Mouse (Mus musculus): ENCODE results near the gene Kremen2.
A peak's percentile ranks its signal among the peaks of the same experiment; 100 is the strongest.
"Not testable (repeated sequence)": the region's sequence is repeated elsewhere in the genome, so short reads cannot be mapped to it uniquely, and the experiment has no call there.

The Kremen2 gene

DNA sequence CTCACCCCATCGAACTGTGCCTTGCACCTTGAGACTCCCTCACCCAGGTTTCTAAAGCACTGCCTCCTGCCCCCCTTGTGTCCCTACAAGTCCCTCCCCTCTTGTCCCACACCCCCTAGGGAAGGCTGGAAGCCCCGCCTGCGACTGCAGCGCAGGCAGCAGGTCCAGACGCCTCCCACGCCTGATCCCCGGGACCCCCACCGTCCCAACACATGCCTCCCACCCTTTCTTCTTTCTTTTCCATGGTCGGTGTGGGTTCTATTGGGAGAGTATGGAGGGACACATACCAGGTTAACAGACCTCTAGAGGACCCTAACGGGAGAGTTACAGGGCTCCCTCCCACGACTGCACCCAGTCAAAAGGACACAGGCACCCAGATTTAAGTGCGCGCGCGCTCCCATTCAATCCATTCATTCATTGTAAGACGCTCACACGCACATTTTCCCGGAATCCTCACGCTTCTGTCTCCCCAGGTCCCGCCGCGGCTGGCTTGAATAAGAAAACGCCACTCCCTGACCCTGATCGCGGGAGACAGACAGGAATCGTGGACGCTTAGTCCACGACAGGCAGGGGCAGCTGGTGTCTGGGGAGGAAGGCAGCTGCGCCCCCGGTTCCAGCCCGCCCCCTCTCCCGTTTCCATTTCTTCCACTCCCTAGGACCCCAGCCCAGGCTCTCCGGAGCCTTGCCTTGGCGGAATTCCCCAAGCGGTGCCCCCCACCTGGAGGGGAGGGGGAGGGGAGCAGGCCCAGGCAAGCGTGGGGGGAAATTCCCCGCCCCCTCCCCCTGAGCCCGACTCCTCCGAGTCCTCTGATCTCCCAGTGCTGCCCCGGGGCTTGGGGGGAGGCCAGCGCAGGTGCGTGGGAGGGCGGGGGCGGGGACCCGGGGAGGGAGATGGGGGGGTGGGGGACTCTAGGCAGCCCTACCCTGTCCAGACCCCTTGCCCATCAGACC, at the start of gene Kremen2:
TSS of gene Kremen2 (minus strand) at position 533 of the 951 bp plus-strand sequence.
- peak; percentile 55 for DNase-seq (ENCODE audit: low read depth, low spot score)

GRCm38 (mm10) chr17:23795323-23795722, 49.7 kb upstream of the Kremen2 start:
- no peak for DNase-seq (ENCODE audit: low read depth, low spot score)

DNA sequence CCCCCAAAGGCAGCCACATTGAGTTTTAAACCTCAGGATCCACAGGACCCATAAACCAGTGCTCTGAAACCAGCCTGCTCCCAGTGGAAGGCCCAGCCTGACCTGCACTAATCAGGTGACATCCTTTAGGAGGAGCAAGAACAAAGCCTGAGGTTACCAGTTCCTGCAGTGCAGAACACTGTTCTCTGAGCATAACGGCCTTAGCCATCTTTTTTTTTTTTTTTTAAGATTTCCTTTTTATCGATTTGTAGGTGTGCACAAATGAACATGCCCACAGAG, 45.4 kb upstream of the Kremen2 start:
- DNase-seq (ENCODE audit: low read depth, low spot score): peak; percentile 46

GRCm38 (mm10) chr17:23790269-23791078, 44.8 kb upstream of the Kremen2 start, which contains the start of gene Srrm2:
Srrm2 (plus strand) TSS chr17:23790532.
- peak; percentile 64 for DNase-seq (ENCODE audit: low read depth, low spot score)

DNA sequence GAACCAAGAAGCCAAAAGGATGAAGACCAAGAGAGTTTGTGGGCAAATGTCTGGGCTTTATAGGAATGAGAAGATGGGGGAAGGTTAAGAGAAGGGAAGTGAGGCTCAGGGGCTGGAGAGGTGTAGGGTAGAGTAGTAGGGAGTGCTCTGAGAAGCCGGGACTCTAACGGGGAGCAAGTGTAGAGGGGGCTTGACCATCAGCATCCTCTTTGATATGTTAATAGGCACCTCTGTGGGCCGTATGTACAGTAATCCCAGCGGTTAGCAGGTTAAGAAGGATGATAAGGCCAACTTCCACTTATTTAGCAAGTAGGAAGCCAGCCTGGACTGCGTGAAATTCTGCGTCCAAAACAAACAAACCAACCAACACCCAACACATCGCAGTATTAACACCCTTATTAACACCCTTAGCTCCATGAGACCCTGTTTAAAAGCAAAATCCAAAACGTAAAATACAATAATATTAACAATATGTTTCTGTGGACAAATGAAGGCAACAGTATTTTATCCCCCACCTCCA, 44.2 kb upstream of the Kremen2 start:
- no peak for DNase-seq (ENCODE audit: low read depth, low spot score)

GRCm38 (mm10) chr17:23788973-23789372, 43.3 kb upstream of the Kremen2 start:
- DNase-seq (ENCODE audit: low read depth, low spot score): no peak

- DNase-seq (ENCODE audit: low read depth, low spot score): no peak
These were observed 40.9 kb upstream of the Kremen2 start for GRCm38 (mm10) chr17:23786510-23786931.

DNA sequence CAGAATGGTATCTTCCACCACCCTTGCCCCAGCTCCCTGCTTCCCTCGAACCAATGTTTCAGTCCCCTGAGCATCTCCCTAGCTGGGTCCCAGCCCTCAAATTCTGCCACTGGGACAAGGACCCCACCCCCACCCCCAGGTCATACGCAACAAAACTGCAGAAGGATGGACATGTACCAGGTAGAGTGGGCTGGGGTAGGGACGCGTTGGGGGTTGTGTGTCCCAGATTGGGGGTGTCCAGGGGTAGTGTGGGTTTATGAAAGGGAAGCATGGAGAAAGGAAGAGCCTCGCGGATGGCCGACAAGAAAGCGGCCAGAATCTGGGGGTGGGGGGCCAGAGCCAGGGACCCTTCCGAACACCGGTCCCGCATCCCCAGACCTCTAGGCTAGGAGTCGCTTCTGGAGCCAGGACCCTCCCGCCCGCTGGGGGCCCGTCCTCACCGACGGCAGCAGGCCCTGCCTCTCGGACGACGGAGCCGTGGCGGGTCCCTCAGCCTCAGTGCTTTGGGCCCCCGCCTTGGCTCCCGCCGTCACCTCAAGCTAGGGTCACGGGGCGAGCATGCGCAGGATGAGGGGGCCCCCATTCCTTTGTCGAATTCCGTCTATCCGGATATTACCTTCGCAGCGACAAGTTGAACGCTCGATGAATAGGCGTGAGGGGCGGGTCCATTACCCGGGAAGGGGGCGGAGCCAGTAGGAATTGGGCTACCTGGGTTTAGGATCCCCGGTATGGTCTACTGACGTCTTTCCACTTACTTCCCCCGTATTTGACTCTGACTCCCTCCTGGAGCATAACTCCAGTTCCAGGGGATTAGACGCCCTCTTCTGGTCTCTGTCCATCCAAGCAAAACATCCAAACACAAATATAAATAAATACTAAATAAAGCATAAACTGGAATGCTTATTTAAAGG, 40.2 kb upstream of the Kremen2 start, which contains the start of gene Flywch2:
TSS of gene Flywch2 (minus strand) at position 521 of the 911 bp plus-strand sequence.
- peak; percentile 86 for DNase-seq (ENCODE audit: low read depth, low spot score)

GRCm38 (mm10) chr17:23783352-23783751, 37.7 kb upstream of the Kremen2 start:
- DNase-seq (ENCODE audit: low read depth, low spot score): no peak

- DNase-seq (ENCODE audit: low read depth, low spot score): no peak
These were observed 32.8 kb upstream of the Kremen2 start for GRCm38 (mm10) chr17:23778447-23778846.

- no peak for DNase-seq (ENCODE audit: low read depth, low spot score)
These were observed 31.5 kb upstream of the Kremen2 start for GRCm38 (mm10) chr17:23777141-23777540.

- DNase-seq (ENCODE audit: low read depth, low spot score): no peak
These were observed 30.6 kb upstream of the Kremen2 start for GRCm38 (mm10) chr17:23776216-23776615.

GRCm38 (mm10) chr17:23774090-23774489, 28.5 kb upstream of the Kremen2 start:
- DNase-seq (ENCODE audit: low read depth, low spot score): peak; percentile 92

- DNase-seq (ENCODE audit: low read depth, low spot score): no peak
These were observed 28.0 kb upstream of the Kremen2 start for GRCm38 (mm10) chr17:23773676-23774075.

GRCm38 (mm10) chr17:23772219-23772556, 26.6 kb upstream of the Kremen2 start:
- DNase-seq (ENCODE audit: low read depth, low spot score): not testable (repeated sequence)

- DNase-seq (ENCODE audit: low read depth, low spot score): peak; percentile 98
These were observed 25.9 kb upstream of the Kremen2 start, which contains the start of gene Flywch1 for GRCm38 (mm10) chr17:23771284-23772218. Flywch1 (minus strand) TSS chr17:23771602.

- DNase-seq (ENCODE audit: low read depth, low spot score): no peak
These were observed 25.3 kb upstream of the Kremen2 start for GRCm38 (mm10) chr17:23770896-23771283.

DNA sequence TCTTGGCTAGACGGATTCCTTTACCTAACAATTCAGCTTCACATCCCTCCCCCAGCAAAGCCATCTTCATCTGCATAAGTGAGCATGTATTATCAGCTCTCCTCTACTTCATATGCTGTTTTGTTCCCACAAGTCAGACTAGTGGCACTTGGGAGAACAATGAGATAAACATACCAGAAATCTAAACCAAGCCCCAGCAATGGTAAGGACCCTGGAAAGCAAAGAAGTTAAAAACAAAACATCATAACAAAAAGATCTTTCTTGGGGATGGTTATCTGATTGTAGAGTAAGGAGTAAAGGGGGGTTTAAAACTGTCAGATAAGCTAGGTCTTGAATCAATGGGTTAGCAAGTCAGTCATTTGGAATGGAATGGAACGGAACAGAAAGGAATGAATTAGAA, 24.9 kb upstream of the Kremen2 start:
- no peak for DNase-seq (ENCODE audit: low read depth, low spot score)

DNA sequence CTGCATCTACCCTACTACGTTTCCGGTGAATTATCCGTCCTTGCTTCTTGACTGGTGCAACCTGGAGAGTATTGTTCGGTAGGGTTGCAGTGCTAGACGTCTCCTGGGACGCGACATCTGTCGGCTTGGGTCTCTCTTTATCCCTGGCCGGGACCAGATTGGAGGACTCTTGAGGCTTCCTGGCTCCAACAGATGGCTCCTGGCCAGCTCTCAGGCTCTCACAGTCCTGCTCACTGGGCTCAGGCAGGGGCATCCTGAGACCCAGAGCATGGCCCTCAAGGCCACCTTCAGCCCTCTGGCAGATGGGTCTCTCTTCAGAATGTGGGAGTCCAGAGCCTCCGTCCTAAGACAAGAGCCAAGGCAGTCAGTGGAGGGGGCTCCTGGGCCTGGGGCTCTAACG, 17.3 kb upstream of the Kremen2 start:
- DNase-seq (ENCODE audit: low read depth, low spot score): no peak

DNA sequence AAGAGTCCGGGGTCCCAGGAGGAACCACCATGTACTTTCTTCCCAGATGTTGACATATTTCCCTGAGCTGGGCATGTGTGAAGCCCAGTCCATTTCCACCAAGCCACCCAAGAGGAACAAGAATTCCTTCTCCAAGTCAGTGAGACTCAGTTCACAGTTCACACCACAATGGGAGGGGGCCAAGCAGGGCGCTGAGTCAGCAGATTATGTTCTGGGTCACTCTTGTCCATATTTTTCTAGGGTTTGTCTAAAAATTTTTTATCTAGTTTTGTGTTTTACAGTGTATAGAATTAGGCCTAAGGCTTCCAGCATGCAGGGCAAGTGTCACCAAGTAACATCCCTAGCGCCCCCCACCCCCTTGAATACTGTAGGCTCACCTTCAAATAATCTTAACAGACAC, 15.5 kb upstream of the Kremen2 start:
- no peak for DNase-seq (ENCODE audit: low read depth, low spot score)
